In genomic region chr5:23851160-23851555, GRCm38 (mm10) we compare ENCODE assay signal across 8 mouse cellular contexts. TPM values are rescaled to one million over a fixed set of nuclear protein-coding genes. Genes with fewer than 3 reads are reported as not detected.
DNase-seq lines count a peak whose midpoint lies in the region; ATAC-seq lines count a peak whose summit lies in the region.
"Not testable (repeated sequence)": the region's sequence is repeated elsewhere in the genome, so short reads cannot be mapped to it uniquely, and the experiment has no call there.

No protein-coding gene starts in this region.

- ATAC-seq in forebrain, embryonic 11.5 days (replicated peaks; ENCODE audit: low FRiP score); heart, embryonic 16.5 days (replicated peaks; ENCODE audit: extremely low read depth, insufficient read depth, low FRiP score); kidney, embryonic 14.5 days (ENCODE audit: low FRiP score, low TSS enrichment); liver, embryonic 13.5 days (ENCODE audit: low read depth); stomach, embryonic 15.5 days (ENCODE audit: insufficient read depth, low FRiP score, low read depth): not testable (repeated sequence)
- peak; percentile 35; the same call in 1 of the 2 replicates for ATAC-seq in midbrain, embryonic 15.5 days (replicated peaks)

- peak overlapping the region; percentile 56 for H3K4me2 ChIP-seq in forebrain, embryonic 11.5 days (ENCODE audit: low read depth, low read length, severe bottlenecking)
- peak overlapping the region; percentile 67 for H3K4me2 ChIP-seq in heart, embryonic 16.5 days (ENCODE audit: low read depth, low read length)
- peak overlapping the region; percentile 72 for H3K4me2 ChIP-seq in kidney, embryonic 14.5 days (replicated peaks; ENCODE audit: low read depth, low read length)
- peak overlapping the region; percentile 91 for H3K4me2 ChIP-seq in liver, embryonic 13.5 days
- peak overlapping the region; percentile 79 for H3K4me2 ChIP-seq in midbrain, embryonic 15.5 days
- H3K4me2 ChIP-seq in stomach, embryonic 15.5 days = peak overlapping the region; percentile 63

- peak overlapping the region; percentile 87 for H3K4me3 ChIP-seq in forebrain, embryonic 11.5 days (ENCODE audit: low read depth, low read length)
- H3K4me3 ChIP-seq in heart, embryonic 16.5 days (ENCODE audit: low read length) = peak overlapping the region; percentile 88
- H3K4me3 ChIP-seq in kidney, embryonic 14.5 days (ENCODE audit: low read length) = peak overlapping the region; percentile 88
- peak overlapping the region; percentile 84 for H3K4me3 ChIP-seq in liver, embryonic 13.5 days (replicated peaks)
- peak overlapping the region; percentile 96 for H3K4me3 ChIP-seq in midbrain, embryonic 15.5 days
- peak overlapping the region; percentile 92 for H3K4me3 ChIP-seq in stomach, embryonic 15.5 days (replicated peaks)

- not testable (repeated sequence) for H3K27me3 ChIP-seq in forebrain, embryonic 11.5 days (ENCODE audit: control insufficient read depth, insufficient read depth, low read length); heart, embryonic 16.5 days (ENCODE audit: control insufficient read depth, insufficient read depth, low read length); kidney, embryonic 14.5 days (ENCODE audit: control insufficient read depth, insufficient read depth, low read length); liver, embryonic 13.5 days; midbrain, embryonic 15.5 days (replicated peaks); stomach, embryonic 15.5 days (replicated peaks)

- peaks cover 31% of the 10 kb centered on the region; the same call in 1 of the 2 replicates for H3K36me3 ChIP-seq in forebrain, embryonic 11.5 days (ENCODE audit: control insufficient read depth, insufficient read depth, low read length)
- peaks cover 33% of the 10 kb centered on the region for H3K36me3 ChIP-seq in heart, embryonic 16.5 days (ENCODE audit: control insufficient read depth, insufficient read depth)
- H3K36me3 ChIP-seq in kidney, embryonic 14.5 days (ENCODE audit: control insufficient read depth, insufficient read depth, low read length) = peaks cover 37% of the 10 kb centered on the region
- H3K36me3 ChIP-seq in liver, embryonic 13.5 days = peaks cover 47% of the 10 kb centered on the region
- peaks cover 14% of the 10 kb centered on the region for H3K36me3 ChIP-seq in midbrain, embryonic 15.5 days (replicated peaks)
- H3K36me3 ChIP-seq in stomach, embryonic 15.5 days = peaks cover 32% of the 10 kb centered on the region

- peak; percentile 21 for DNase-seq in CD4-positive, CD25-positive, alpha-beta regulatory T cell, adult 2 months (ENCODE audit: low read depth, low spot score)
- DNase-seq in brain, adult 2 months (ENCODE audit: low read depth, low spot score) = peak; percentile 40
- not testable (repeated sequence) for DNase-seq in forebrain, embryonic 11.5 days (ENCODE audit: low spot score); liver, embryonic 13.5 days

- peak overlapping the region; percentile 89 for H3K9ac ChIP-seq in forebrain, embryonic 11.5 days (ENCODE audit: low read length)
- H3K9ac ChIP-seq in heart, embryonic 16.5 days (ENCODE audit: low read length) = peak overlapping the region; percentile 88
- peak overlapping the region; percentile 86 for H3K9ac ChIP-seq in kidney, embryonic 14.5 days (ENCODE audit: low read depth, low read length)
- H3K9ac ChIP-seq in liver, embryonic 13.5 days = peak overlapping the region; percentile 92
- peak overlapping the region; percentile 79 for H3K9ac ChIP-seq in midbrain, embryonic 15.5 days
- H3K9ac ChIP-seq in stomach, embryonic 15.5 days = peak overlapping the region; percentile 80

- H3K4me1 ChIP-seq in forebrain, embryonic 11.5 days (replicated peaks; ENCODE audit: control insufficient read depth, insufficient read depth, low read length); heart, embryonic 16.5 days (ENCODE audit: control insufficient read depth, insufficient read depth, low read length); kidney, embryonic 14.5 days (ENCODE audit: control insufficient read depth, insufficient read depth, low read length); midbrain, embryonic 15.5 days; stomach, embryonic 15.5 days: not testable (repeated sequence)
- peaks cover 24% of the 10 kb centered on the region for H3K4me1 ChIP-seq in liver, embryonic 13.5 days (replicated peaks)

- H3K9me3 ChIP-seq in forebrain, embryonic 11.5 days (ENCODE audit: control insufficient read depth, low read length); heart, embryonic 16.5 days (replicated peaks; ENCODE audit: control insufficient read depth, low read length); kidney, embryonic 14.5 days (ENCODE audit: control insufficient read depth, low read length); liver, embryonic 13.5 days (replicated peaks); midbrain, embryonic 15.5 days; stomach, embryonic 15.5 days: not testable (repeated sequence)

- not testable (repeated sequence) for H3K27ac ChIP-seq in forebrain, embryonic 11.5 days (ENCODE audit: low read depth, low read length); kidney, embryonic 14.5 days (ENCODE audit: low read depth, low read length)
- H3K27ac ChIP-seq in heart, embryonic 16.5 days (ENCODE audit: low read length) = peak overlapping the region; percentile 83
- peak overlapping the region; percentile 80 for H3K27ac ChIP-seq in liver, embryonic 13.5 days
- H3K27ac ChIP-seq in midbrain, embryonic 15.5 days = peak overlapping the region; percentile 81
- H3K27ac ChIP-seq in stomach, embryonic 15.5 days = peak overlapping the region; percentile 80

- WGBS in forebrain, embryonic 11.5 days = 18% methylated on average over 4 of the region's 4 CpGs
- 10% methylated on average over 4 of the region's 4 CpGs for WGBS in heart, embryonic 16.5 days
- WGBS in kidney, embryonic 14.5 days = 12% methylated on average over 4 of the region's 4 CpGs
- 7% methylated on average over 4 of the region's 4 CpGs for WGBS in liver, embryonic 13.5 days (ENCODE audit: insufficient replicate concordance)
- 9% methylated on average over 4 of the region's 4 CpGs for WGBS in midbrain, embryonic 15.5 days
- WGBS in stomach, embryonic 15.5 days = 2% methylated on average over 4 of the region's 4 CpGs

RNA-seq across cellular contexts. Expression of gene Tomm7, which starts 7.2 kb away (rescaled TPM):
- polyA plus RNA-seq in forebrain, embryonic 11.5 days (2014; fragmentation: Nextera tagmentation; extraction: Ambion mirVana) = 122 and 132 TPM in 2 replicates
- polyA plus RNA-seq in heart, embryonic 16.5 days (2015; fragmentation: Nextera tagmentation; extraction: Ambion mirVana) = 85.5 and 93.8 TPM in 2 replicates
- polyA plus RNA-seq in kidney, embryonic 14.5 days (2014; fragmentation: Nextera tagmentation; extraction: Ambion mirVana) = 124 and 197 TPM in 2 replicates
- polyA plus RNA-seq in liver, embryonic 13.5 days (2015; fragmentation: Nextera tagmentation; extraction: Ambion mirVana) = 93.8 and 94.0 TPM in 2 replicates
- polyA plus RNA-seq in midbrain, embryonic 15.5 days (2015; fragmentation: Nextera tagmentation; extraction: Ambion mirVana) = 68.8 and 77.0 TPM in 2 replicates
- 115 and 116 TPM in 2 replicates for polyA plus RNA-seq in stomach, embryonic 15.5 days (2015; fragmentation: Nextera tagmentation; extraction: Ambion mirVana)
